Comparison of ENCODE assay signal across 10 mouse cellular contexts in the genomic region with DNA sequence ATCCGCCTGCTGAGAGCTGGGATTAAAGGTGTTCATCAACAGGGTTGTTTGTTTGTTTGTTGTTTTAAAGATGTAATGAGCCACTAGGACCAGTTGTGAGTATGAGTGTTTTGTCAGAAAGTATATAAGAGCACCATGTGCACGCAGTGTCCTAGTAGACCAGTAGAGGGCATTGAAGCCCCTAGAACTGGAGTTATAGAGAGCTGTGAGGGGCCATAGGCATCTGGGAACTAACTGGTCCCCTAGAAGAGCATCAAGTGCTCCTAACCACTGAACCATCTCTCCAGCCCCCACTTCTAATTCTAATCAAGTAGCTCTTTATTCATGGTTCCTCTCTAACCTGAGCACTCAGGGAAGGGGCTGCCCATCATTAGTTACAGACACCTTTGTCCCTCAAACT. TPM values are rescaled to one million over a fixed set of nuclear protein-coding genes. Genes with fewer than 3 reads are reported as not detected.
DNase-seq lines count a peak whose midpoint lies in the region; ATAC-seq and TF ChIP-seq lines count a peak whose summit lies in the region.
"Had no signal": no experiment of that assay in that cellular context is flagged by ENCODE, and none has a peak within 500 bp of the region (broad histone marks: within the 10 kb centered on the region; RNA-seq: fewer than 3 reads in every experiment).

No protein-coding gene starts in this region.

- no peak for ATAC-seq in forebrain, embryonic 14.5 days
- no peak for ATAC-seq in forebrain, embryonic 12.5 days (ENCODE audit: low FRiP score)
- ATAC-seq in lung, postnatal 0 days, result no peak

- peak; percentile 60 for TF ChIP-seq CTCF in lung, postnatal 0 days (IDR thresholded peaks at IDR 0.05)

- no peak overlapping the region for H3K4me3 ChIP-seq in forebrain, embryonic 14.5 days (ENCODE audit: low read depth, low read length)
- H3K4me3 ChIP-seq in forebrain, embryonic 12.5 days (replicated peaks), result no peak overlapping the region
- H3K4me3 ChIP-seq in lung, postnatal 0 days (ENCODE audit: low read depth, low read length), result no peak overlapping the region

- H3K4me1 ChIP-seq in forebrain, embryonic 14.5 days (ENCODE audit: control insufficient read depth, insufficient read depth, low read length), result no peaks in the 10 kb centered on the region
- H3K4me1 ChIP-seq in forebrain, embryonic 12.5 days, result peaks cover 11% of the 10 kb centered on the region
- no peaks in the 10 kb centered on the region for H3K4me1 ChIP-seq in lung, postnatal 0 days (ENCODE audit: insufficient read depth, low read depth, low read length)

- H3K9me3 ChIP-seq in forebrain, embryonic 14.5 days (replicated peaks; ENCODE audit: control insufficient read depth, low read length), result no peaks in the 10 kb centered on the region
- no peaks in the 10 kb centered on the region for H3K9me3 ChIP-seq in forebrain, embryonic 12.5 days
- H3K9me3 ChIP-seq in lung, postnatal 0 days (ENCODE audit: low read length), result no peaks in the 10 kb centered on the region

- DNase-seq in forebrain, embryonic 14.5 days (ENCODE audit: low spot score), result peak; percentile 62
- peak; percentile 51 for DNase-seq in lung, postnatal 0 days (ENCODE audit: low spot score)
- DNase-seq in lung, adult 18-20 months, result no peak
- peak; percentile 71 for DNase-seq in embryo, embryonic 10.5 days (ENCODE audit: low spot score)
- DNase-seq in thymus, postnatal 25 days, result peak; percentile 54
- no peak for DNase-seq in left cerebral cortex, adult 18-20 months (ENCODE audit: low spot score in 2 of 2)
- DNase-seq in cerebellum, adult 9-11 months, result no peak
- DNase-seq: cerebellum, adult 18-20 months; lung, postnatal 14 days had no signal

- no peaks in the 10 kb centered on the region for H3K27me3 ChIP-seq in forebrain, embryonic 14.5 days (replicated peaks; ENCODE audit: control insufficient read depth, insufficient read depth, low read length)
- H3K27me3 ChIP-seq in forebrain, embryonic 12.5 days, result no peaks in the 10 kb centered on the region
- no peaks in the 10 kb centered on the region for H3K27me3 ChIP-seq in lung, postnatal 0 days (replicated peaks; ENCODE audit: insufficient read depth, low read length)

- no peak overlapping the region for H3K9ac ChIP-seq in forebrain, embryonic 14.5 days (ENCODE audit: low read length)
- H3K9ac ChIP-seq in forebrain, embryonic 12.5 days, result no peak overlapping the region
- H3K9ac ChIP-seq in lung, postnatal 0 days (replicated peaks; ENCODE audit: low read depth), result no peak overlapping the region

- peaks cover 68% of the 10 kb centered on the region for H3K36me3 ChIP-seq in forebrain, embryonic 14.5 days (ENCODE audit: control insufficient read depth, insufficient read depth, low read length)
- H3K36me3 ChIP-seq in forebrain, embryonic 12.5 days (replicated peaks), result peaks cover 69% of the 10 kb centered on the region
- H3K36me3 ChIP-seq in lung, postnatal 0 days (ENCODE audit: insufficient read depth, low read length), result peaks cover 38% of the 10 kb centered on the region; the same call in 1 of the 2 replicates

- H3K4me2 ChIP-seq in forebrain, embryonic 14.5 days (ENCODE audit: low read length), result no peak overlapping the region
- H3K4me2 ChIP-seq in forebrain, embryonic 12.5 days, result no peak overlapping the region
- no peak overlapping the region for H3K4me2 ChIP-seq in lung, postnatal 0 days (replicated peaks; ENCODE audit: low read depth, low read length)

- no peak for TF ChIP-seq EP300 in lung, postnatal 0 days (IDR thresholded peaks at IDR 0.05)

- no peak overlapping the region for H3K27ac ChIP-seq in forebrain, embryonic 14.5 days (ENCODE audit: low read depth, low read length)
- no peak overlapping the region for H3K27ac ChIP-seq in forebrain, embryonic 12.5 days
- no peak overlapping the region for H3K27ac ChIP-seq in lung, postnatal 0 days (ENCODE audit: low read length)

- WGBS in forebrain, embryonic 14.5 days, result 77% methylated on average over 2 of the region's 2 CpGs
- WGBS in forebrain, embryonic 12.5 days, result 78% methylated on average over 2 of the region's 2 CpGs
- WGBS in lung, postnatal 0 days, result 67% methylated on average over 2 of the region's 2 CpGs

RNA-seq across cellular contexts. Expression of a gene that starts 13.9 kb away (rescaled TPM):
- polyA plus RNA-seq in forebrain, embryonic 14.5 days (2014; fragmentation: Nextera tagmentation; extraction: Ambion mirVana), result 72.5 and 76.4 TPM in 2 replicates
- polyA plus RNA-seq in forebrain, embryonic 12.5 days (2016; fragmentation: Nextera tagmentation; extraction: Ambion mirVana), result 72.0 and 75.2 TPM in 2 replicates
- 523 and 558 TPM in 2 replicates for polyA plus RNA-seq in lung, postnatal 0 days (2015; fragmentation: Nextera tagmentation; extraction: Ambion mirVana)
- 10 to 100 TPM; 28.1 to 29.6 TPM for total RNA-seq in left cerebral cortex, adult 18-20 months (2021)

RNA-seq across cellular contexts. Expression of a gene that starts 14.0 kb away (rescaled TPM):
- 137 and 163 TPM in 2 replicates for polyA plus RNA-seq in forebrain, embryonic 14.5 days (2014; fragmentation: Nextera tagmentation; extraction: Ambion mirVana)
- polyA plus RNA-seq in forebrain, embryonic 12.5 days (2016; fragmentation: Nextera tagmentation; extraction: Ambion mirVana), result 143 and 152 TPM in 2 replicates
- polyA plus RNA-seq in lung, postnatal 0 days (2015; fragmentation: Nextera tagmentation; extraction: Ambion mirVana), result 103 and 105 TPM in 2 replicates
- 10 to 100 TPM; 56.3 to 60.2 TPM for total RNA-seq in left cerebral cortex, adult 18-20 months (2021)

Comparison
In these comparisons a context has a peak if more than half of its experiments do, and no peak if none do; other contexts are left out.
1. DNase-seq: peak in forebrain, embryonic 14.5 days (single experiment), lung, postnatal 0 days (single experiment), embryo, embryonic 10.5 days (single experiment) and thymus, postnatal 25 days (single experiment); none in lung, adult 18-20 months (0 of 2), left cerebral cortex, adult 18-20 months (0 of 2) and cerebellum, adult 9-11 months (single experiment).